Mouse (Mus musculus): ENCODE results near the gene Mst1r.

The Mst1r gene

GRCm38 (mm10) chr9:107910025-107910769, 3.5 kb downstream of the Mst1r start:
- CTCF ChIA-PET, result no interaction called here

DNA sequence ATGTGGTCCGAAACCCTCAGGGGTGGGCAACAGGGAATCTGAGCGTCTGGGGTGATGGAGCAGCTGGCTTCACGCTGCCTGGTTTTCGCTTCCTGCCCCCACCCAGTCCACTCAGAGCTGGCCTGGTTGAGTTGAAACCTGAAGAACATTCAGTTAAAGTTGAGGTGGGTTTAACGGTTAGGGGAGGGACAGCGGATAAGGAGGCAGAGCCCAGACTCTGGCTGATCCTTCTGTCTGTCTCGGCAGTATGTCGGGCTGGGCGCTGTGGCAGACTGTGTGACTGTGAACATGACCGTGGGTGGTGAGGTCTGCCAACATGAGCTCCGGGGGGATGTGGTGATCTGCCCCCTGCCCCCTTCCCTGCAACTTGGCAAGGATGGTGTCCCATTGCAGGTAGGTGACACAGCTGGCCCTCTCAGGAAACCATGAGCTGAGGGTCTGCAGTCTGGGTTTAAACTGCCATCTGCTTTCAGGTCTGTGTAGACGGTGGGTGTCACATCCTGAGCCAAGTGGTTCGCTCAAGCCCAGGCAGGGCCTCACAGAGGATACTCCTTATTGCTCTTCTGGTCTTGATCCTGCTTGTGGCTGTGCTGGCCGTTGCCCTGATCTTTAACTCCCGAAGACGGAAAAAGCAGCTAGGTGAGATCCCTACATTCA, 8.2 kb downstream of the Mst1r start:
- CTCF ChIA-PET, result no interaction called here

DNA sequence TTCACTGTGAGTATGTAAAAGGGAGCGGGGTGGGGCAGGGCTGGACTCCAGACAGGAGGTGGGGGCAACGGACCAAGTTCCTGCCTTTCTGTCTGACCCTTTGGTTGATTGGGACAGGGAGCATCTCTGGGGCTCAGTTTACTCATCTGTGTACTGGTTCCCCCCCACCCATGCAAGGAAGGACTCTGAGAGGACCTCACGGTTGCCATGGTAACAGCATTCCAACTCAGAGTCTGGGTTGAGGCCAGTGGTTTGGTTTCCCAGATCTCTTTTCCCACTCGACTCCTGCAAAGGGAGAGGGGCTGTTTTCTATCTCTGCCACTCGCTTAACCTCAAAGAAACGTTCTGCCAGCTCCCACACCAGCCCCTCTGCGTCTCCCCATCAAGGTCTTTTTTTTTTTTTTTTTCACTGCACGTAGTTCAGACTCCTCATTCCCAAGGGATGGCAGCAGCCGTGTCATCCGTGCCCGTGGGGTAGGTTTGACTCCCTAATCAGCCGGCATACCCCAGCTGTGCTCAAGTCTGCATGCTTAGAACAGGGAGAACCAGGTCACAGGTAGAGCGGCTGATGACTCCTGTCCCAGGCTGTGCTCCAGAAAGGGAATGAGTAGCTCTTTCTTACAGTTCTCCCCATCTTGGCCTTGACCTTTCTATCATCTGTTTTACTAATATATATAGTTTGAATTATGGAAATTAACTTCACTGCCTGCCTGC, 11.4 kb downstream of the Mst1r start:
- CTCF ChIA-PET, result no interaction called here

- CTCF ChIA-PET, result no interaction called here
Measured at GRCm38 (mm10) chr9:107918884-107919283, 12.2 kb downstream of the Mst1r start.

DNA sequence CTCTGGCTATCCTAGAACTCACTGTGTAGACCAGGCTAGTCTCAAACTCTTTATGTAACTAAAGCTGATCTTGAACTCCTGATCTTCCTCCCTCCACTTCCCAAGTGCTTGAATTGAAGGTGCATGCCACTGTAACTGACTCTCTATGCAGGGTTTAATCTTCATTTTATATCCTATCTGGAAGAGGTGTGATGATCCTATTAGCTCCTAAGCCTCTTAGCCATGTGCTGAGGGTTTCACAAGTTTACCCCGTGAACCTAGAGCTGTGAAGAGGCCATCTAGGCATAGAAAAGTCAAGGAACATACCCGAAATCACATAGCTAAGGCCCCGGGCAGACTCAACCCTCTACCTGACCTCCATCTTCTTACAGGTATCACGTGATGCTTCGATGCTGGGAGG, 12.8 kb downstream of the Mst1r start:
- CTCF ChIA-PET, result interaction anchor here (0.7 kb wide), 1 partner anchor 332 kb away, joined by 3 read pairs; no protein-coding TSS in a partner anchor

- CTCF ChIA-PET, result no interaction called here
Measured at GRCm38 (mm10) chr9:107923021-107923420, 16.3 kb downstream of the Mst1r start.

DNA sequence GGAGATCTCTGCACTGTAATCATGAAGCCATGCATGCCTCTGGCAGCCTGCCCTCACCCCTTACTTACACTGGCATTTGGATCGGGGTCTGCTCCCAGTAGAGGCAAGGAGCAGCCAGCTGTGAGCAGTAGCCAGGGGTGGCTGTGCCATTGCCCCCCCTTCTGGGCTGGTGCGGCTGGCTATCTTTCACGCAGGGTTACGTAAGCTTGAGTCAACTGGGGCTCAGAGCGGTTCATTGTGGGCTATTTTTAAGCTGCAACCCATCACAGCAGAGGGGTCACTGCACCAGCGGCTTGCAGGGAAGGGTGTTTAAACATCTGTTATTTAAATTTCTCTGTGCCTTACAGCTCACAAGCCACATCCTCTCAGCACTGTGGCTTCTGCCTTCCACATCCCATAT, 17.3 kb downstream of the Mst1r start:
- CTCF ChIA-PET, result interaction anchor here (0.5 kb wide), 1 partner anchor 12 kb away, joined by 3 read pairs; no protein-coding TSS in a partner anchor

DNA sequence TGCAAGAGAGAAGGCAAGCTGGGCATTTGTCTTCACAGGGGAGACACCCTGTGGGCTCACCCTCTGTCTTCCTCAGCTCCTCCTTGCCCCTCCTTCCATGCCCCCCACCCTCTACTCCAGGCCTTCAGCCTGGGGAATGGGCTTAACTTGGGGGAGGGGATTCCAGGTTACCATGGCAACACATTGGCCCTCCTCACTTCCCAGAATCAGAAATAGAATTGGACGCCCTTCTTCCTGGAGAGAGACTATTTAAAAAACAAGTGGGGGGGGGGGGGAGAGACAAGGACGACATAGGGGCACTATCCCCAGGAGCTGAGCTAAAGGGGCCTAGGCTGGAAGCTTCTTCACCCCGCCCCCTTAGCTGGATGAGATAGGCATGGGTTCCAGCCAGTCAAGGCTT, 18.6 kb downstream of the Mst1r start:
- CTCF ChIA-PET, result no interaction called here

DNA sequence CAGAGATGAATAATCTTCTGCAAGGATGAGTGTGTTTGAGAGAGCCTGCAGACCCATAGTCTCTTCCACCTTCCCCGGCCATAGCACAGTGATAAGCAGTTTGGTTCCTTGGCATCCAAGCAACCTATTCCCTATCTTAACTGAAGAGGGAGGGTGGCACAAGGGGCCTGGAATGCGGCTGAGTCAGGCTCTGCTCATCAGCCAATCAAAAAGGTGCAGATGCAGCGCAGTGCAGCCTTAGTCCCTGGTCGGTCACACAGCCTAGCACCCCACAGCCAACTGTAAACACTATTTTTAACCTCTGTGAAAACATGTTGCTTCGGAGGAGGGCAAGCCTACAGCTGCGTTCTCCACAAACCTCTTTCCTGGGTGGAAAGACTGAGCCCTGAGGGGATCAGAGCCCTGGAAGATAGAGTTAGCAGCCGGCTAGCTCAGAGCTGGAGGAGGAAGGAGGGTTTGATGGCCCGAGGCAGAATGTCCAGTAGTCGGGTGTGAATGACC, 20.3 kb downstream of the Mst1r start:
- CTCF ChIA-PET, result interaction anchor here (0.7 kb wide), 1 partner anchor 320 kb away, joined by 4 read pairs; no protein-coding TSS in a partner anchor

DNA sequence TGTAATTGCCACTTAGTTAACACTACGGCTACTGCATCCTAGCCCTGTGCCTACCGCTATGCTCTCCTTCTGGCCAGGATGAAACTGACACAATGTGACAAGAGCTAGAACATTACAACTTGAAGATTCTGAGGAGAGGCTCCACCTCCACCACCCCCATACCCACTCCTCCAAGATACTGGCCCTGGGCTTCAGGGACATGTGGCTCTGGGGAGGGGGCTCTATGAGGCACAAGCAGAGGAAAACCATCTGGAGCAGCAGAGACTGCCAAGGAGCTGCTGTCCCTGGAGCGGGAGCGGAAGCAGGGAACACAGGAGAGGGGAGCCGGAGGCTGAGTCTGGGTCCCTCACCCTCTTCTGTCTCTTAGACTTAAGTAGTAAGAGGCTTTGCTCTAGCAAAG, 21.1 kb downstream of the Mst1r start:
- CTCF ChIA-PET, result no interaction called here

GRCm38 (mm10) chr9:107928169-107928568, 21.5 kb downstream of the Mst1r start, which contains the start of gene Actl11:
Gene Actl11 (plus strand): TSS chr9:107928469.
- CTCF ChIA-PET, result no interaction called here

GRCm38 (mm10) chr9:107932221-107932620, 25.5 kb downstream of the Mst1r start:
- CTCF ChIA-PET, result no interaction called here

- CTCF ChIA-PET, result no interaction called here
Measured at GRCm38 (mm10) chr9:107934146-107934545, 27.5 kb downstream of the Mst1r start.

DNA sequence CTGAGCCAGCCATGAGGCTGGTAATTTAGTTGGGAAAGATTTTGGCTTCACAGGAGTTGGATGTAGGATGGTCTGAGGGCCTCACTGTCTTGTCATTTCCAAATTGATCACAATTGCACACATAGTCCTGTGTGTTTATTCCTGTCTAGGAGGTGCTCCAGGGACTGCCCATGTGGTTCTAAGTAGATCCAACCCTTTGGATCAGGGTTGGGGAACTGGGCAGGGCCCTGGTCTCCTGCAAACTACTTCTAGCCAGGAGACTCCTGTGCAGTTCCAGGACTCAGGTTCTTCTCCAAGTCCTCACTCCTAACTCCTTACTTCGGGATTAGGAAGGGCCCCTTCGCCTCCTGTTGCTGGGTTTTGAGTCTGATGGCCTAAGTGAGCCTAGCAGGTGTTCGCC, 28.7 kb downstream of the Mst1r start, which contains the start of gene Camkv:
Gene Camkv (plus strand): TSS at position 301 of the 400 bp plus-strand sequence.
- CTCF ChIA-PET, result no interaction called here

DNA sequence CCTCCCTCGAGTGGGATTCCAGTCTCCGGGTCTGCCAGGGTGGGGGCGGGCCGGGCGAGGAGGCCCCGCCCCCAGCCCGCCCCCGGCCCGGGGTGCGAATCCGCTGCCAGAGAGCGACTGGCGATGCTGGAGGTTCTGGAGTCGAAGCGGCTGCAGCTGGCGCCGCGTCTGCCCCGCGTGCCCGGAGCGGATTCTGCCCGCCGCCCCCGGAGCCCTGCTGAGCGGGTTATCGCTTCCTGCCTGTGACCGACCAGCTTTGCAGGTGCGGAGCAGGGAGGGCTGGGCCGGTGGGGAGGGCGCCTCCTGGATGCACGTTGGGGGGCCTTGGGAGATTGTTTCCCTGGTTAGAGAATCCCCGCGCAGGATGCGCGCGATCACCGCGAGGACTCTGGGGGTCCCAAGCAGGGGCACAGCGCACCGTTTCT, 29.1 kb downstream of the Mst1r start:
- CTCF ChIA-PET, result interaction anchor here (1.1 kb wide), 1 partner anchor 19 kb away, joined by 6 read pairs; no protein-coding TSS in a partner anchor

DNA sequence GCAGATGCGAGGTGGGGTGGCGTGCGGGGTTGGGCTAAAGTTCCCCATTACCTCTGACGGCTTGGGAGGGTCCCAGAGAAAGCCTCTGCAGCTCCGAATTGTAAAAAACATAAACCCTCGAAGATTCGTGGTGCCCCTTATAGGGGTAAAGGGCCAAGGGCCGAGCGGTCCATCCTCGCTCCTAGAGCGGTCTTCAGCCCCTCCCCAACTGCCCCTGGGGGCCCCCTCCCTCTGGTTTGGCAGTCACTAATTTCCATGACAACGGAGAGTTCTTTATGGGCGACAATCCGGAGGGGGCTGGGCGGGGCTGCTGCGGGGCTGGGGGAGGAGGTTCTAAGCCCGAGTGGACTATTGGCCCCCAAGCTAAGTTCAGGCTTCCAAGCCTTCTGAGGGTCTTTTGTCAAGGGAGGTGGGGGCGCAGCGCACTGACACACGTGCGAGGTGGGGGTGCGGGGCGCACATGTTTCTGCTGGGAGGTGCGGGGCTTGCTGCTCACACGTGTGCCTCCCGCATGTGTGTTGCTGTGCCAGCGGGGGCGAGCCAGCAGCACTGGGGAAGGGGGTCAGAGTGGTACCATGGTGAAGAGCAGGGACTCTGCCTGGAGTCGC, 29.6 kb downstream of the Mst1r start:
- CTCF ChIA-PET, result interaction anchor here (1.1 kb wide), 1 partner anchor 19 kb away, joined by 6 read pairs; no protein-coding TSS in a partner anchor

- CTCF ChIA-PET, result interaction anchor here (1.1 kb wide), 1 partner anchor 18 kb away, joined by 6 read pairs; no protein-coding TSS in a partner anchor
Measured at GRCm38 (mm10) chr9:107936831-107937230, 30.2 kb downstream of the Mst1r start.

DNA sequence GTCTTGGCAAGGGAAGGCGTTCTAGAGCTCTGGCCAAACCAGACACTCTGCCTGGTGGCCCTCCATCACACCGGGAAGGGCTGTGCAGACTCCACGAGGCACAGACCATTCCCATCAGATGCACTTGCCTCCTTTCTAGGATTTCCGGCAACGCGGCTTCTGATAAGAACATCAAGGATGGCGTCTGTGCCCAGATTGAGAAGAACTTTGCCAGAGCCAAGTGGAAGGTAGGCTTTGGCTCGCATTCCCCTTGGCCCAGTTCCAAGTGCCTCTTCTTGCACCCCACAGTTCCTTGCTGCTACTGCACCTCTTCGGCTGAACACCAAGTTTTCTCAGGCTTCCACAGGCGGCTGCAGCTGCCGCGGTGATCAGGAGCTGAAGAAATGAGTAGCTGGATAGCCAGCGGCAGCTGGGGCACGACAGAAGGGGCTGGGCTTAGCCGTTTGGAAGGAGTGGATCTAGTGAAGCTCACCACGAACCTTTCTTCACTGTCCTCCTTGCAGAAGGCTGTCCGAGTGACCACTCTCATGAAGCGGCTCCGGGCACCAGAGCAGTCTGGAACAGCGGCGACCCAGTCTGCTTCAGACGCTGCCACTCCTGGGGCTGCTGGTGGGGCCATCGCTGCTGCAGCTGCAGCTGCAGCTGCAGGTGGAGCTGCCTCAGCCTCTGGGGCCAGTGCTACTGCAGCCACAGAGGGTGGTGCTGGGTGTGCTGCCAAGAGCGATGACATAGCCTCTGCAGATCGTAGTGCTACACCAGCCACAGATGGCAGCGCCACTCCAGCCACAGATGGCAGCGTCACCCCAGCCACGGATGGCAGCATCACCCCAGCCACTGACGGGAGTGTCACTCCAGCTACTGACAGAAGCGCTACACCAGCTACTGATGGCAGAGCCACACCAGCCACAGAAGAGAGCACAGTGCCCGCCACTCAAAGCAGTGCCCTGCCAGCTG, 40.8 kb downstream of the Mst1r start:
- CTCF ChIA-PET, result interaction anchor here (1.0 kb wide), 1 partner anchor 43 kb away, joined by 3 read pairs; no protein-coding TSS in a partner anchor

GRCm38 (mm10) chr9:107949184-107949921, 42.7 kb downstream of the Mst1r start:
- CTCF ChIA-PET, result interaction anchor here (0.8 kb wide), 1 partner anchor 55 kb away, joined by 3 read pairs; no protein-coding TSS in a partner anchor

DNA sequence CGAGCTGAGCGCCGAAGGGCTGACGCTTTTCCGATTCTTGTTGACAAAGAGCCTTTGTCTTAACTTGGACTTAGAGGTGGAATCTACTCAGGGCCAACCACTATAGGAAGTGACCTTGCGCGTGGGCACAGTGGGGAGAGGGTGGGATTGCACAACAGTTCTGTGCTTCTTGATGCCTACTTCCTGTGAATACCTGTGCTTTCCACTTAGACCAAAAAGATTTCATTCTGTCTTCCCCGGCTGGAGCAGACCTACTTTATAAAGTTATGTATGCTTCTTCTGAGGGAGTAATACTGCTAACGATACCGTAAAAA, 43.2 kb downstream of the Mst1r start, which contains the start of gene Traip:
Gene Traip (plus strand): TSS at position 215 of the 314 bp plus-strand sequence.
- CTCF ChIA-PET, result interaction anchor here (0.8 kb wide), 1 partner anchor 54 kb away, joined by 3 read pairs; no protein-coding TSS in a partner anchor

All from spleen, embryonic (tissue).